In the genomic region with DNA sequence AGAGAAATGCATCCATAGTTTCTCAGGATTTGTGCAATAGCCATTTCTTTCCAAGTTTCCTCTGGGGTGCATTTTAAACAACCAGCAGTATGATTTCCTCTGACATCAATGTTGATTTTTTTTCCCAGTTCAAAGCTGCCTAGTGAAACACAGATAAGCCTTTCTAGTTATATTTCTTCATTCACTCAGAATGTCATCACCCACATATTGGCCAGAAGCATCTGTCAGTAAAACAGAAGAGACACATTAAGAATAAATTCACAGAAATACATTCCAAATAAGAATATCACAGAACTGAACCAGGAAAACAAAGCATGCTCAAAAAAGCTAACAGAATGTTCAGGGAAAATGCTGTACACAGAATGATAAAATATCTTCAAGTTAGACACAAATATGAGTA, we compare ENCODE assay signal across 17 mouse cellular contexts.
"Had no signal": no experiment of that assay in that cellular context is flagged by ENCODE, and none has a peak within 500 bp of the region (broad histone marks: within the 10 kb centered on the region; RNA-seq: fewer than 3 reads in every experiment).

No protein-coding gene starts in this region.

- H3K9ac ChIP-seq: intestine, embryonic 15.5 days; kidney, embryonic 15.5 days; limb, embryonic 12.5 days; liver, embryonic 14.5 days; neural tube, embryonic 15.5 days had no signal

- H3K4me2 ChIP-seq: intestine, embryonic 15.5 days; kidney, embryonic 15.5 days; limb, embryonic 12.5 days; neural tube, embryonic 15.5 days had no signal

- H3K27me3 ChIP-seq: intestine, embryonic 15.5 days; kidney, embryonic 15.5 days; limb, embryonic 12.5 days; neural tube, embryonic 15.5 days had no signal

- ATAC-seq: intestine, embryonic 15.5 days had no signal

- H3K4me1 ChIP-seq: intestine, embryonic 15.5 days; kidney, embryonic 15.5 days; limb, embryonic 12.5 days; midbrain, embryonic 10.5 days; neural tube, embryonic 15.5 days had no signal

- H3K27ac ChIP-seq: intestine, embryonic 15.5 days; kidney, embryonic 15.5 days; limb, embryonic 12.5 days; liver, embryonic 14.5 days; midbrain, embryonic 10.5 days; neural tube, embryonic 15.5 days had no signal

- DNase-seq: kidney, adult 18-20 months; kidney, postnatal 14 days; layer of hippocampus, postnatal 36 days; lung, adult 18-20 months; lung, postnatal 4 days; midbrain, embryonic 14.5 days; right cerebral cortex, postnatal 4 days; spleen, adult 18-20 months; thymus, adult 2 months; thymus, postnatal 25 days had no signal

- H3K36me3 ChIP-seq: intestine, embryonic 15.5 days; kidney, embryonic 15.5 days; limb, embryonic 12.5 days; midbrain, embryonic 10.5 days; neural tube, embryonic 15.5 days had no signal

- H3K4me3 ChIP-seq: intestine, embryonic 15.5 days; kidney, embryonic 15.5 days; limb, embryonic 12.5 days; midbrain, embryonic 10.5 days; myocyte; neural tube, embryonic 15.5 days had no signal

- H3K9me3 ChIP-seq: intestine, embryonic 15.5 days; kidney, embryonic 15.5 days; limb, embryonic 12.5 days; midbrain, embryonic 10.5 days; neural tube, embryonic 15.5 days had no signal
